Mouse (Mus musculus): Measurements from ENCODE around the gene Gfap.

The Gfap gene

DNA sequence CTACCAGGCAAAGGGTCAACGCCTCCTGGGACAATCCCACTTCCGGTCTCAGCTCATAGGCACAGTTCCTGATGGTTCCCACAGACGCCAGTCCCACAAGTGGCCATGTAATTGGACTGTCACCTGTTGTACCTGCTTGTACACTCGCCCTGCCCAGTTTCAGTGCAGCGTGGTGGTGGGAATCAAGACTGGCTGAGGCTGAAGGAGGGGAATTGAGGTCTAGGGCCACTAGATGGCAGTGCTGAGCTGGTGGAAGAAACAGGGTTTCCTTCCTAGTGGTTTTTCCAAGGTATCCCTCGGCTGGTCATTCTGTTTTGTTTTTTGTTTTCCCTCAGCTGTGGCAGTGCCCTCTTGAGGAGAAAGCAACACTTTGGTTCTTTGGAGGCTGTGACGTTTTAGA, at the start of gene Gfap:
Gfap (minus strand) TSS at position 150 of the 400 bp plus-strand sequence.
- peak; percentile 58 for DNase-seq (ENCODE audit: low spot score)

DNA sequence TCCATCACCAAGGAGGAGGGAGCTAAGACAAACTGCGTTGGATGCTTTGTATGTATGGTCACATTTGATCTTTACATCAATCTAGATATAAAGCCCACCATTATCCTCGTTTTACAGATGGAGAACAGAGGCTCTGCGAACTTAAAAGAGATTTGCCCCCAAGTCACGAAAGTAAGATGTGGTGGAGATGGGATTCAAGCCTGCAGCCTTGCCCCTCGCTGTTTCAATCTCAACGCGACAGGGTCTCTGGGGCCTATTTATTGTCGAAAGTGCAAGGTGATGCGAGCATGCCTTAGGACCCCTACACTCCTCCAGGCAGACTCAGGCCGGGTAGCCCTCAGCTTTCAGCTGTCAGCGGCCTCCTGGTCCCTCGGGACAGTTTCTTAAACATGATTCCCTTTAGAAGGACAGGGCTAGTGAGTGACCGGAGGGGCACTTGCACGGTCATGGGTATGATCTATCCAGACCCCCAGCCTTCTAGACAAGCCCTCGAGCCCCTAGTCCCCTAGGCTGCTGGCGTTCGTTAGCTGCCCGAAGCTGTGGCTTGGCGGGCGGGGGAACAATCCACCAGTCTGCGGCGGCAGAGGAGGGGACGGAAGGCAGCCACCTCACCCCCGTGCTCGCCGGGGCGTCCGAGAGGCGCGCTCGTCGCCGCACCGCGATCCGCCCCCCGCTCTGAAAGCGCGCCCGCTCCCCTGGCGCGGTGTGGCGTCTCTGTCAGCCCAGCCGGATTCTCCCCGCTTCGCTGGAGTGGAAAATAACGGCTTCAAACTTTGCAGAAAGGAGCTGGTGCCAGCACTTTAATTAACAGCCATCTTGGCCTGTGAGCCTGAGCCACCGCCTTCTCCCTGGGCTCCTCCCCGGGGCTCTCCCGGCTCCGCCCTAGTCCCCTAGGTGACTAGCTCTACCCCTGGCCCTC, 47.6 kb upstream of the Gfap start:
- no peak for DNase-seq (ENCODE audit: low spot score)

DNA sequence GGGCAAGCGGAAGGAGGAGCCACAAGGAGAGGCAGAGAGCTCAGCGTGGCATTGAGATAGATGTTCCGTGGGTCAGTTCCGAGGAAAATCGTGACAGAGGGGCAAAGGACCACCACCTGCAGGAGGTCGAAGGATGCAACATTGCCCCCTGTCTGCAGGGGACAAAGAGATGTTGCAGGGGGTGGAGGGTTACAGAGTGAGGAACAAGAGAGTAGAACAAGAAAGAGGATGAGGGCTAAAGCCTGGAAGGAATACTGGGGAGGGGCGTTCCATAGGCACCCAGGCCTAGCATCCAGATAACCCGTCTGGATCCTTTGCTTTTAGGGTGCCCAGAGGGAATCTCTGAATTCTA, 46.3 kb upstream of the Gfap start:
- no peak for DNase-seq (ENCODE audit: low spot score)

DNA sequence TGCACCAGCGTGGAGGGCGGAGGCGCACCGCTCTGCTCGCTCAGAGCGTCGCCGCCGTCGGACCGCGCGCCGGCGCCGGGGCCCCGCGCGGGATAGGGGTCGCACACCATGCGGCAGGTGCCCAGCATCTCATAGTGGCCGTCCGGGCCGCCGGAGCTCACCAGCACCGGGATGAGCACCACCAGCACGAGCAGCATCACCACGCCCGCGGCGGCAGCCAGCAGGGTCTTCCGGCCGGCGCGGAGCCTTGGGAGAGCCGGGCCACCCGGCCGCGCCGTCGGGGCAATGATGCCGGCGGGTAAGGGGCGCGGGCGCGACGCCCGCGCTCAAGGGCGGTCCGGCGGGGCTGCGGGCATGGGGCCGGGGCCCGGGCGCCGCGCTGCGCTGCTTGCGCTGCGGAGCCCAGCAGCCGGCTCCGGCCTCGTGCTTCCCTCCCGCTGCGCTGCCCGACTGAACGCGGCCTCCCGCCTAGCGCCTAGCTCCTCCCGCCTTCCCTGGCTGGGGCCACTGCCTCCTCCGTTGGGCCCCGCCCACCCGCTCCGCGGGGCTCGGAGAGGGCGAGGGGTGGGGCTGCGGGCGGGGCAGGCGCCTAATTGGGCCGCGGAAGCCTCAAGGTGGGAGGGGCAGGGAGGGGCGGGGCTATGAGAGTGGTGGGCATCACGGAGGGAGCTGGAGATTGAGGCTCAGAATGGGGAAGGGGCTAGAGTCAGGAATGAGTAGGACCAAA, 45.7 kb upstream of the Gfap start, which contains the start of gene C1ql1:
C1ql1 (minus strand) TSS at position 424 of the 727 bp plus-strand sequence.
- peak; percentile 49 for DNase-seq (ENCODE audit: low spot score)

DNA sequence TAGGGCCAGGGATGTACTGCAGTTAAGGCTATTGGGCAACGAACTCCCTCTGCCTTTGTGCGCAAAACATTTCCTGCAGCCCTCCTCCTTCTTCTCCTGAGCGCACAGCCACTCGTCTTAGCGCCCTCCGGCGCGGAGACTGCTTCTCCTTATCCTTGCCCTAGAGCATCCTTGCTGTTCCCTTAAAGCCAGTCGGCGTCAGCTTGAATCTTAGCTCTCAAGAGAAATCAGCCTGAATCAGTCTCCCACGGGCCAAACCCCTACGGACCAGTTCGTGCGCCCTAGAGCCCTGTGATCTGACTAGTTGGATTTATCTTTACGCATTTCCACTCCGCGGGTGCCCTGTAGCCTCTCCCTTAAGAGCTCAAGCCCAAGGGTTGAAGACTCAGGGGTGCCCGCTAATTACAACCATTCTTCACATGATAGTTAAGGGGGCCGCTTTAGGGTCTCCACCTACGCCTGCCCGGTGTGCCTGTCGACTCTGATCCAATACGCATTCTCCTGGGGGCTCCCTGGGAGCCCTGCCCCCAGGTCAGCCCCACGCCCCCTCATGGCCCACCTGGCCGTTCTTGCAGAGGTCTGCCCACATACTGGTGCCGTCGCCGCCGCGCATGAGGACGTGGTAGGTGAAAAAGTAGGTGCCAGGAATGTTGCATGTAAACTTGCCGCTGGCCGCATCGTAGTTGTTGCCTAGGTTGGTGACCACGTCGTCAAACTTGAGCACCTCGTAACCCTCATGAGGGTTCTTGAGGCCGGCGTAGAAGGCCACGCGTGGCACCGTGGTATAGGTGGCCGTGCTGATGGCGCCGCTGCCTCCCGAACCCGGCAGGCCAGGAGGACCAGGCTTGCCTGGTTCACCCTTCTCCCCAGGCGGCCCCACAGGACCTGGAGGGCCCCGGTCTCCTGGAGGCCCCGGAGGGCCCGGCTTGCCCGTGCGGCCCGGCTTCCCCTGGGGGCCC, 44.9 kb upstream of the Gfap start:
- DNase-seq (ENCODE audit: low spot score) = no peak

DNA sequence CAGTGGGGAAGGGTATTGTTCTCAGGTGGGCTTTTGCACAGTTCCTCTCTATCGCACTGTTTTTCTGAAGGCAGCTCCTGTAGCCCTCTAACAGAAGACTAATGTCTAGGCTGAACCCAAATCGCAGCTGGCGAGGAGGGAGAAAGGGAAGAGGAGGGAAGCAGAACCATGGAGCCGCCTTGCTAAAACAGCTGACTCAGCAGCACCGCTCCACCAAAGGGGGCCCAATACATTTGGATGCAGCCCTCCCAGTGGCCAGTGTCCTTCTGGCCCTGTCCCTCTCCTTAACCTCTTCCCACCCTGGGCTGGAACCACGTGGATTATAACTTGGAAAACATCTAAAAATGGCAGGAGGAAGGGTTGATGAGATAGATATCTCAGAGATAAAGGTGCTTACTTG, 40.5 kb upstream of the Gfap start:
- DNase-seq (ENCODE audit: low spot score) = no peak

DNA sequence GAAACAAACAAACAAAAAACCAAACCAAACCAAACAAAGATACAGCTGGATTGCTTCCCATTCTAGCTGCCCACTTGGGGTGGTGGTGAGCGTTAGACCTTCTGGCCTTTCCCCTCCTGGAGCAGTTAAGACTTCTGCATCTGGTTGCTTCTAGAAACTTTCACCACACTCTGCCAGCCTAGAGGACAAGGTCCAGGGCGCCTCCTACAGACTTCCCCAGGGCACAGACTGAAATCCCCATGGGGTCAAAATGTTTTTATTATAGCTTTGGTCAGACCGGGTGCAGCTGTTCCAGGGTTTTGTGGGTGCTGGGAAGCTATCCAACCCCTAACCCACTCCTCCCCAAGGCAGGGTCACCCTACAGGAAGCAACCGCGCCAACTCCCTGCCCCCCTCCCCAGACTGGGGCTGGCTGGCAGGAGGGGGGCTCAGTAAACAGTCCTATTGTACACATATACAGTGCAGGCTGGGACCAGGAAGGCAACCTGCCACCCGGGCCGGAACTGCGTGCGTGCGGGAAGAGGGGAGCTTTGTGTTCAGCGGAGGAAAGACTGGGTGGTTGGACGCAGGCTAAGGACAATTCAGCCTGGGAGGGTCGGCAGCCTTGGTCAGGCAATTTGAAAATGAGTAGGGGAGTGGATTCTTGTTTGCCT, 38.4 kb upstream of the Gfap start:
- DNase-seq (ENCODE audit: low spot score) = no peak

DNA sequence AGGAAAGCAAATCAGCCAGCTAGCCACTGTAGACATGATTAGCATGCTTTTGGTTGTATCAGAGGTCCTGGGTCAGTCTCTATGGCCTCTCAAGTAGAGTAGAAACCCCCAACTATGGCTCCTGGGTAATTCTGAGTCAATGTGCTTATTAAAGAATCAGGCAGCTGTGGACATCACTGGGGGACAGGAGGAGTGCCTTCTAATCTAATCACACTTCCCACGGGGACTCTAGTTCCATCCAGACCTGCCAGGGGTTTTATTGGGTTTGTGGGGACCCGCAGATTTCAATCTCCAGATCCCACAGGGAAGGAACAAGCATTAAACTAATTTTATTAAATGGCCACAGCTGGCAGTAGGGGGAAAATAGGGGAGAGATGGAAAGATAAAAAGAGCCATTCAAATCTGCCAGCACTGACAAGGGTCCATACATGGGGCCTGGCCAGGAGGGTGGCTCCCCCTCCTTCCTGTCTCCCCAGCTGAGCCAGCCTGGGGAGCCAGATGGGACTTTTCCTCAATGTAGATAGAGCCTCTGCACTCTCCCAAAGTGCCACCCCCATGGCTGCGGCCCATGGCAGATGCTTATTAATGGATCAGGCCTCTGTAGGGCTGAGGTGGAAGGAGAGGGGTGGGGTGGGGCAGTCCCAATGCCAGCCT, 36.9 kb upstream of the Gfap start:
- DNase-seq (ENCODE audit: low spot score) = no peak

DNA sequence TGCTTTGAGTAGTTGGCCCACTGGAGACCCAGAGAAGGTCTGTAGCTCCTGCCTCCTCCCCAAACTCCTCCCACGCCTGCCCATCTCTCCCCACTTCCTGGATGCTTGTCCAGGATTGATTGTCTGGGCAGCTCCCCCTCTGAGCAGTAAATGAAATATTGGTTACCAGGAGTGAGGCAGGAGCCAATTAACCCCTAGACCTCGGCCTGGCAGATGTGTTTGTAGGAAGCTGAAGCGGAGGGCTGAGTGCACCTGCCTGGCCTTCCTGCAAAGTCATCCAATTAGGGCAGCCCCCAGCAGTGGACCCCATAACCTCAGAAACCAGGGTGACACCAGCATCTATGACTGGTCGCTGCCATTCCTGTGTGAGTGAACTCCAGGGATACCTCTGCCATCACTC, 35.6 kb upstream of the Gfap start:
- DNase-seq (ENCODE audit: low spot score) = no peak

DNA sequence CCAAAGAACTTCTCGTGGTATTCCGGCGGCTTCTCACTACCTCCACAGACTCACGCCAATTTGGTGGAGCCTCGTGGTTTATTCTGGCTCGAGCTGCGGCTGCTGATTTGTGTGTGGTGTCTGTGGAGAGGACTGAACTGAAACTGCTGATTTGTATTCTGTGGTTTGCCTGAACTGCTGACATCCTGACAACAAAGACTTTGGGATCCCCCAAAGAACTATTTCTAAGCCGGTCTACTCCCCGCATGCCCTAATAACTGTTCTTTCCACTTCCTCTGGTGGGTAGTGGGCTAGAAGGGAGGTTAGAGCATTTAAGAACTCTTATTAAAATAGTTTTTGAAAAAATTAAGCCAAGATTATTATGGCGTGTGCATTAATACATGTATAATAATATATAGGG, 30.0 kb upstream of the Gfap start:
- DNase-seq (ENCODE audit: low spot score) = no peak

DNA sequence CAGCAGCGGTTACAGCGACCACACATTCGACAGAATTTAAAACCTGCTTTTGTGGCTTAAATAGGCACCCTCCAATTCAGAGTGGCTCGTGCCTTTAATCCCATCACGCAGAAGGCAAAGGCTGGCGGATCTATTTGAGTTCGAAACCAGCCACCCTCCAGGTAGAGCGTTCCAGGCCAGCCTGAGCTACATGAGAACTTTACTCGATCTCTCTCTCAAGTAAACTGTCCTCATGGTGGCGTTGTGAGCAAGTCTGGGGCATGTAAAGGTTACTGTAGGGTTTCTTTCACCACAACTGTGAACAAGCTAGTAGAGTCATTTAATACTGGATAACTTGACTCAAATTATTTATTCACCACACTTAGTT, 24.6 kb upstream of the Gfap start:
- no peak for DNase-seq (ENCODE audit: low spot score)

DNA sequence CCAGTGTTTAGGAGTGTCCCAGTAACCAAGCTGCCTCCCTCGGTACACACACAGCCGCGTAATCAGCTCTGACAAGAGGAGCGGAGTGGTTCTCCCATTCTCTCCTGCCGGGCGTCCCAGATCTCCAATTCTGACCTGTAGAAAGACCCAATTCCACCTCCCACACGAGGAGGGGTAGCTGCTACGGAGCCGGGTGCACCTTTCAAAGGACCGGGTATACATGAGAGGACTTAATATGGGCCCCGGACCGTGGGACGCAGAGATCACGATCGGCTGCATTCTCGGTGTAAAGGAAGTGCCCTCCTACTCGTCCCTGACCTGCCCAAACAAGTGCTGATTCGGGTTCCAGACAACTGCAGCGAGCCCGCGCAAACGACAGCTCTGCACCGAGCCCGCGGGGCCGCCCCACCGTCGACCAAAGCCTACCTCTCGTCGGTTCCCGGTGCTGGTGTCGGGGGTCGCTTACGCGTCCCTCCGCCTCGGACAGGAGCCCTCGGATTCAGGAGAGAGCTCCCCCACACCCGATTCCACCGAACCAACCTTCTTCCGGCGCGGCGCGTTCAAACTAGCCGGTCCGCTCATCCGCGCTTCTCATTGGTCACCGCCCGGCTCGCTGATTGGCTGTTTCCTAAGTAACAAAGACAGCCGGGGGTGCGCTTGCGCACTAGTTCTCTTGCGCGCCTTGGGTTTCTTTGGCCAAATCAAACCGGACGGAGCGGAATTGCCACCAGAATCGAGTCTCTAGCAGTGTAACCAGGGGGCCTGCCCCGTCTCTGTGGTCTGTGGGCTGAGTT, 24.0 kb upstream of the Gfap start, which contains the start of gene Kif18b:
Kif18b (minus strand) TSS at position 568 of the 794 bp plus-strand sequence.
- DNase-seq (ENCODE audit: low spot score) = peak; percentile 87

DNA sequence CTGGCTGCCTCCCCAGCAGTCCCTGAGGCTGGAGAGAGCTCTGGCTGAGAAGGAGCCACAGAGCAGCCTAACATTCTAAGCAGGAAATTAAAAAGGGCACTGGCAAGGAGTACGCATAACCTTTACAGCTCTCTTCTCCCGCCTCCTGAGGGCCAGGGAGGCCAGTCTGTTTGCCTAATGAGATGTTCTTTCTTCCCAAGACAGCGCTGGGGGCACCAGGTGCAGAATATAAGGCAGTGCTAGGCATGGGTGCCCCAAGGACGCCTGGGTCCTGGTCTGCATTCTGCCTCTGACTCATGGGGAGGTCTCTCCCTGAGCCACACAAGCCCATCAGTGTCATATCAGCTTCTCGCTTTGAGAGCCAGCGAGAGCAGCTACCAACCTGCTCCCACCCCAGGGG, 20.8 kb upstream of the Gfap start:
- DNase-seq (ENCODE audit: low spot score) = no peak

DNA sequence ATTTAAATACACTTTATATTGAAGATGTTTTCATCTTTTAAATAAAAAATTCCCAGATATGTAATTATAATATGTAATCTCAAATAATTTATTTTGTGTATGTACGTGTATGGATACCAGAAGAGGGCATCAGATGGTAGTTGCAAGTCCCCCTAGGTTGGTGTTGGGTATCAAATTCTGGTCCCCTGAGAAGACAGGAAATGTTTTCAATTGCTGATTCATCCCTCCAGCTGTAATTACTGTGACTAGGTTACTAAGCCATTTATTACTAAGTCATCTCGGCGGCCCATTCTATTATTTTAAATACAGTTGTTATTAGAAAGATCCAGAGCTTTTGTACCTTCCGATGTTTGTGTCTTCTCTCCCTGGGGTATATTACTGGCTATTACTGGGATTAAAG, 17.4 kb upstream of the Gfap start:
- DNase-seq (ENCODE audit: low spot score) = no peak

DNA sequence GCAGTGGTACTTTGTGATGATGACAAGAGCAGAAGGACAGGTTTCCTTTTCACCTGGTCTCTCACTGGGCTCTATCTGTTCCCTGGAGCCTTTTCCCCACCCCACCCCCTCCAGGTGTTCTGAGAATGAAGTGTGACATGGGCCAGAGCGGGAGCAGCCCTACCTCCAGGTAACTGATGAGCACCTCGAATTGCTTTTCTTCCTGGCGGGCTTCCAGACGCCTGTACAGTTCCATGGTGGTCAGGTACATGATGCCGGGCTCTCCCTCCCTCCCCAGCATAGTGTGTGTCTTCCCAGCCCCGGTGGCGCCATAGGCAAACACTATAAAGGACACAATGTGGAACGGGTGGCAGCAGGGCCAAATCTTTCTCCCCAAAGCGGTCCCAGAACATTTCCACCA, 14.7 kb upstream of the Gfap start:
- DNase-seq (ENCODE audit: low spot score) = no peak

DNA sequence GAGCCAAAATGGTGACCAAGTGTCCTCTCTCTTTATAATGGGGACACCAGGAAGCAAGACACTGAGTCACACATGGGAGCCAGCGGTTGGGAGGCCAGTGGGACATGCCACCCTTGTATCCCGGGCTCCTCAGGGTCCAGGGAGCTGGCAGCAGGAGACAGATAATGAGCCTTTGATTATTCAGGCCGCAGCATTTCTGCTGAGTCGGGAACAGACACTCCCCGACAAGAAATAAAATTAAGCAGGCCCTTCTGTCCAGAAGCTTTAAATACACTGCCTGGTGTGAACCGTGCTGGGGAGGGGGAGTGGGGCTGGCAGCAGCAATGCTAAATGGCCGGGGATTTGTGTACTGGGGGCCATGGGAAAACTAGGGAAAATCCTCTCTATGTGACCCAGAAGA, 10.7 kb upstream of the Gfap start:
- no peak for DNase-seq (ENCODE audit: low spot score)

DNA sequence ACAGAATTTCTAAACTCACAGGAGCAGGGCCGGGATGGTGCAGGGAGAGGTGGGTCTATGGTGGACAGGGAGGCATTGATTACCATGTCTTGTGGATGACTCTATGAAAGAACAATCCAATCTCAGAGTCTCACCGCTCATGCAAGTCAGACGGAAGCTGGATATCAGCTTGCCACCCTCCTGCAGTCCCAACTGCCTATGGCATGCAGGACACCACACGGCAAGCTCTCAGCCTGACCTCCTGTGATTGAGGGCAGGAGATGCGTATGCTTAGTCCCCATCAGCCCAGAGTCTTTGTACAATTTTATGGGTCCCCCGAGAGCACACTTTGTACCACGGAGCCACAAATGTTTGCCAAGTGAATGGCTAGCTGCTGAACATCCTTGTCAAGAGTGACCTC, 2.9 kb upstream of the Gfap start:
- no peak for DNase-seq (ENCODE audit: low spot score)

DNA sequence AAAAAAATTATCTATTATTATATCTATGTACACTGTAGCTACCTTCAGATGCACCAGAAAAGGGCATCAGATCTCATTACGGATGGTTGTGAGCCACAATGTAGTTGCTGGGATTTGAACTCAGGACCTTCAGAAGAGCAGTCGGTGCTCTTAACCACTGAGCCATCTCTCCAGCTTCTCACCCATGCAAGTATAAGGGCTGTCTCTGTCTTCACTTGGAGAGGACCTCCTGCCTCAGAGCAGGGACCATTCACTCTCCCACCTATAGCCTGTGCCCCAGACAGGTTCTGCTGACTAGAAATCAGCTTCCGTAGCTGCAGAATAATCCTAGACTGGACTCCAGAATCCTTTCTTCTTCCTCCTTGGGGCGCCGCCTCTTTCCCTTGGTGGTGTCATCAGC, 1.4 kb upstream of the Gfap start:
- no peak for DNase-seq (ENCODE audit: low spot score)

DNA sequence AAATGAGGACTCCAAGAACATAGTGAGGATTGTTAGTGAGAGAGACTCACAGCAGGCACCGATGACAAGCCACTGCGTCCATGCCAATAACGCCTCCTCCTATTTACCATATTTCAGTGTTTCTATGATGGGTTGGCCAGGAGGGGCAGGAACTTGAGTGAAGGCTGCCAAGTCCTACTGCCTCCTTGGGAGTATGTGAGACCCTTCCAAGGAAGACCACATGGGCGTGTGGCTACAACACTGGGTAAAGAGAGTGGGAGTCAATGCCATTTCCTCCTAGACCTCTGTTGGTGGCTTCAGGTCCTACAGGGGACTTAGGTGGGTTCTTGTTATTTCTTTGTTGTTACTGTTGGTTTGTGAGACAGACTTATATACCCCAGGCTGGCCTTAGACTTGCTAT, 487 bp upstream of the Gfap start:
- DNase-seq (ENCODE audit: low spot score) = no peak

DNA sequence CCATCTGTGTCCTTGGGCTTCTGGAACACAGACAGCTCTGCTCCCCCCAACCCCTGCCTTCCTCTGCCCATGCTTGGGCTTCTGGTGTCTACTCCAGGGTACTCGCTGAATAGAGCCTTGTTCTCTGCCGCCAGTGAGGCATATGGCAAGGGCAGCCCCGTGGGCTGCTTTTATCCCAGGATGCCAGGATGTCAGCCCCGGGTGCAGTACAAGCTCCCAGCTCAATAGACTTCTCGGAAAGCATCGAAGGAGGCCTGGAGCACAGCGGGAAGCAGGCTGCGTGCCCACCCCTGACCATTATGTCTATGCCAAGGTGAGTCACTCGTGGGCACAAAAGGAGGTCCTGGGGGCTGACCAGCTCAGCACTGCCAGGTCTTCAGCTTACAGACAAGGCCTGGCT, 2.3 kb downstream of the Gfap start:
- no peak for DNase-seq (ENCODE audit: low spot score)

All from ovary, postnatal 10 days (tissue).